Mouse (Mus musculus) lung, embryonic 14.5 days (tissue): ENCODE results near the gene Smim5. TPM values are rescaled to one million over a fixed set of nuclear protein-coding genes. Genes with fewer than 3 reads are reported as not detected.

Experiments used
- ATAC-seq: fragments of 200-750 bp; cut with Nextera tagmentation; 2 replicates; pipeline ENCODE4 v1.8.0; 2017; ENCODE audit warnings: mild to moderate bottlenecking, moderate TSS enrichment, moderate library complexity; ENCODE audit not compliant: insufficient read depth
- DNase-seq: peaks from one replicate; pipeline ENCODE4 v3.0.0-alpha.2; 2015
- H3K27ac ChIP-seq: fragments of 300-500 bp; sonication (generic); 2 replicates; pipeline ENCODE4 v1.5.1; 2014; ENCODE audit warnings: low read depth, mild to moderate bottlenecking, moderate library complexity
- H3K27me3 ChIP-seq: fragments of 300-500 bp; sonication (generic); 2 replicates; pipeline ENCODE4 v1.6.1; 2014; ENCODE audit warnings: low read length, control low read depth; ENCODE audit not compliant: insufficient read depth
- H3K36me3 ChIP-seq: fragments of 300-500 bp; sonication (generic); 2 replicates; pipeline ENCODE4 v1.6.1; 2014; ENCODE audit warnings: control low read depth; ENCODE audit not compliant: insufficient read depth
- H3K4me1 ChIP-seq: fragments of 300-500 bp; sonication (generic); 2 replicates; pipeline ENCODE4 v1.6.1; 2014; ENCODE audit warnings: antibody characterized with exemption, control low read depth; ENCODE audit not compliant: insufficient read depth
- H3K4me2 ChIP-seq: fragments of 300-500 bp; sonication (generic); 2 replicates; pipeline ENCODE4 v1.6.1; 2014; ENCODE audit warnings: mild to moderate bottlenecking
- H3K4me3 ChIP-seq: fragments of 300-500 bp; sonication (generic); 2 replicates; pipeline ENCODE4 v1.5.1; 2014; ENCODE audit warnings: low read depth, low read length
- H3K9ac ChIP-seq: fragments of 300-500 bp; sonication (generic); 2 replicates; pipeline ENCODE4 v1.6.1; 2014
- H3K9me3 ChIP-seq: fragments of 300-500 bp; sonication (generic); 2 replicates; pipeline ENCODE4 v1.6.1; 2016; ENCODE audit warnings: low read depth, low read length, control low read depth
- CTCF ChIP-seq: IDR thresholded peaks from 2 replicates; pipeline ENCODE4 v1.5.1; 2016; ENCODE audit warnings: antibody characterized with exemption, low read depth
- WGBS: fragments of 180-500 bp; shearing (Covaris S2); extraction: QIAGEN DNeasy Blood & Tissue Kit; methylation state at CpG from one replicate; pipeline ENCODE4 v1.1.7; 2014; 5-methylcytosine and 5-hydroxymethylcytosine counted together
- polyA plus RNA-seq: library from polyadenylated mRNA; unstranded; fragments of >200 nt; fragmentation: Nextera tagmentation; extraction: Ambion mirVana; gene quantifications from 2 replicates; pipeline ENCODE4 v1.2.1, GENCODE M21; 2014

The Smim5 gene
- polyA plus RNA-seq, 1 experiment from 2014 or later: 1.9 TPM

DNA sequence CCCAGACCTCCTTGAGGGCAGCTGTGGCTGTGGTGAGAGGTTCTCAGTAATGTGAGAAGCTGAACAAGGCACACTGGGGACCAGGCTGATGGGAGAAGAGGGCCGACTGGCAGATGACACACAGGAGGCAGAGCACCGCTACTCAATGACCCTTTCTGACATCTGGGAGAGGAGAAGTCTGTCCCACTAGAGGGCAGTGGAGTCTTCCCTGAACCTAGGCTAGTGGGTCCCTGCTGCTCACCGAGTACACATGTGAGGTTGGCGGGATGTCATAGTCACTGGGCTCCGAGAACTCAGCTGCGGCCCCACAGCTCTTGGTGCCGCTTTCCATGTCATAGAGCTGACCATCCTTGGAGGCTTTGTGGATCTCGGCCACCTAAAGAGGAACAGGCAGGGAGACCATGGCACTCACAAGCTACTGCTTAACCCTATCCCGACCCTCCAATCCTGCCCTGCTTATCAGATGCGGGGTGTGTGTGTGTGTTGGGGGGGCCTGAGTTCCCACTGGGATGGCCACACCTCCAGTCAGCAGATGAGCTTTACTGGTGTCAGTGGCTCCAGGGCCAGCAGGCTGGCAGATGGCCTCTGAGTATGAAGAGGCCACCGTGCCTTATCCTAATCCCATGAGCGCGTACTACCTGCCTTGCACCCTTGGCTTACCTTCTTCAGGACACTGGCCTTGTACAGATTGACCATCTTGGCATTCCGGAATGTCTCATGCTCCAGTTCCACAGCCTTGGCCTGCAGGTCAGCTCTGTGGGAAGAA lies 4.8 kb upstream of the Smim5 start:
- no peak for ATAC-seq
- peaks cover 34% of the 10 kb centered on the region for H3K36me3 ChIP-seq
- no peak overlapping the region for H3K4me2 ChIP-seq
- H3K27me3 ChIP-seq: no peaks in the 10 kb centered on the region
- no peak overlapping the region for H3K4me3 ChIP-seq
- peak; percentile 52 for TF ChIP-seq CTCF
- WGBS: 62% methylated on average over 14 of the region's 14 CpGs
- DNase-seq: peak; percentile 47
- no peak overlapping the region for H3K27ac ChIP-seq
- no peaks in the 10 kb centered on the region for H3K9me3 ChIP-seq
- 0 out of 2 replicates have a peak, but pooled peaks cover 4% of the 10 kb centered on the region for H3K4me1 ChIP-seq
- H3K9ac ChIP-seq: no peak overlapping the region

DNA sequence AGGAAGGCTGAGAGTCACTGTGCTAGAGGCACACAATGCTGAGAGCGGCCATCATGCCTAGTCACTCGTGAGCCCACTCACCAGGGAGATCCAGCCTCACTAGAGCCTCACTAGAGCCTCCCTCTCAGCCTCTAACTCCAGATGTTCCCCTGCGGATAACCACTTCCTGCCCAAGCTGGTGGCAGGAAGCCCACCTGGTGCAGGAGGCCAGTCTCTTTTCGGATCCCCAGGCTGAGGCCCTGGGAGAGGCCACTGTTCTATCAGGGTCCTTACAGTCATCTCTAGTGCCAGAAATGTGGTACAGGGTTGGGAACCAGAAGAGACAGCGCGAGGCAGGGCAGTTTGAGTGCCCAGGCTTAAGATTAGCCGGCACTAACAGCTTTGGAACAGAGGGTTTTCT lies 1.3 kb upstream of the Smim5 start:
- ATAC-seq (no peak), DNase-seq (no peak)
- H3K9me3 ChIP-seq: no peaks in the 10 kb centered on the region
- TF ChIP-seq CTCF: no peak
- H3K9ac ChIP-seq: no peak overlapping the region
- peaks cover 24% of the 10 kb centered on the region for H3K36me3 ChIP-seq
- no peak overlapping the region for H3K4me3 ChIP-seq
- 76% methylated on average over 7 of the region's 7 CpGs for WGBS
- H3K27me3 ChIP-seq: no peaks in the 10 kb centered on the region
- peak overlapping the region; percentile 36; the same call in 1 of the 2 replicates for H3K27ac ChIP-seq
- H3K4me2 ChIP-seq: no peak overlapping the region
- peaks cover 20% of the 10 kb centered on the region for H3K4me1 ChIP-seq

DNA sequence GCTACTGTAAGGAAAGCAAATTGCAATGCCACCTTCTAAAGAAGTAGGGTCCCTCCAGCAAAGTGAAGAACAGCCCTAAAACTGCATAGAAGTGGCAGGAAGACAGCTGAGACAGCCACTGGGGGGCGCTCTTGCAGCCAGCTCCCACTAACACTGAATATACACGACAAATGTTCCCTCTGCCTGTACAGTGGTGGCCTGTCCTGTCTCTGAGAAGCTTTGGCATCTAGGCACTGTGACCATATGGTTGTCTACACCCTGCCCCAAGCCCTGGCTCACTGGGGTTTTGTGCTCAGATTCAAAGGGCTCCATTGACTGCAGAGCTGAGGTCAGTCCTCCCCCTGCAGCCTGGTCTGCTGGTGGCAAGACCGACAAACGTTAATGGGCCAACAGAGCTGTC lies 880 bp upstream of the Smim5 start:
- H3K4me2 ChIP-seq: no peak overlapping the region
- H3K9me3 ChIP-seq: no peaks in the 10 kb centered on the region
- peak overlapping the region; percentile 36; the same call in 1 of the 2 replicates for H3K27ac ChIP-seq

DNA sequence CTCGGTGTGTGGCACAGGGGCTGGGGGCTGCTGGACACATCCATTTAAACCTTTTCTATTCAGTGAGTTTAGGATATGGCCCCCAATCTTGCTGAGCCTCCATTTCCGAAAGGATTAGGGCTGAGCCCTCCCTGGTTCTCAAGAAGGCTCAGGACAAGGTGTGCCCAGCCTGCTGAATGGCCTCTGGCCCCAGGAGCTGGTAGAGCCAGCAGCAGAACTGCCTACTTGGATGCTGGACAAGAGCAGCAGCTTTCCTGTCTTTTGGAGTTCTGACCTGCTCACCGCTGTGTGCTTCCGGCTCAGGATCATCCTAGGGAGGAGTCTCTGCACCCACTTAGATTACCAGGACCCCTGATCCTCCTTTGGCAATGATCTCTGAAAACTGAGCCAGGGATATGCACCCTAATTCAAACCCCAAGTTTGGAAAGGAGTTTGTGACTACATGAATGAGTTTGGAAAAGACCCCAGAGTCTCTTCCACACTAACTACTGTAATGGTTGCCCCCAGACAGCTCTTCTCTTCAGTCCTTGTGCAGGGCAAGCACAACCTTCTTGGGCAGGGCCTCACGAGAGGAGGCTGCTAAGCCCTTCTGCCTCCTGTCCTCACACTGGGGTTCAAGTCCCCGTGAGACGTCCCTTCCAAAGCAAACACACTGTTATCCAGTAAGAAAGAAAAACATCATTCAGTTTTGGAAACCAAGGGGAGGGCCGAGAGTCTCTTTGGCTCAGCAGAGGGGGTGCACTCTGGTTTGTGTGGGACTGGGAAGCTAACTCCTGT lies 983 bp downstream of the Smim5 start:
- Histone ChIP-seq H3K36me3 (peaks cover 19% of the 10 kb centered on the region), H3K9ac (peak overlapping the region; percentile 17; the same call in 1 of the 2 replicates), H3K27ac (peak overlapping the region; percentile 54), H3K27me3 (no peaks in the 10 kb centered on the region), H3K9me3 (no peaks in the 10 kb centered on the region), H3K4me1 (peaks cover 40% of the 10 kb centered on the region), H3K4me3 (peak overlapping the region; percentile 18; the same call in 1 of the 2 replicates), H3K4me2 (peak overlapping the region; percentile 42)
- 68% methylated on average over 8 of the region's 8 CpGs for WGBS
- ATAC-seq (no peak), DNase-seq (no peak)
- no peak for TF ChIP-seq CTCF

More for the DNA sequence above, 880 bp upstream of the Smim5 start:
- TF ChIP-seq CTCF: peak; percentile 66
- H3K9ac ChIP-seq: no peak overlapping the region
- WGBS: 13% methylated on average over 4 of the region's 4 CpGs
- H3K4me1 ChIP-seq: peaks cover 25% of the 10 kb centered on the region
- H3K27me3 ChIP-seq: no peaks in the 10 kb centered on the region
- DNase-seq (peak; percentile 44), ATAC-seq (no peak)
- no peak overlapping the region for H3K4me3 ChIP-seq
- peaks cover 20% of the 10 kb centered on the region for H3K36me3 ChIP-seq

GRCm38 (mm10) chr11:115901338-115902161 lies 1.8 kb downstream of the Smim5 start:
- no peak for DNase-seq

DNA sequence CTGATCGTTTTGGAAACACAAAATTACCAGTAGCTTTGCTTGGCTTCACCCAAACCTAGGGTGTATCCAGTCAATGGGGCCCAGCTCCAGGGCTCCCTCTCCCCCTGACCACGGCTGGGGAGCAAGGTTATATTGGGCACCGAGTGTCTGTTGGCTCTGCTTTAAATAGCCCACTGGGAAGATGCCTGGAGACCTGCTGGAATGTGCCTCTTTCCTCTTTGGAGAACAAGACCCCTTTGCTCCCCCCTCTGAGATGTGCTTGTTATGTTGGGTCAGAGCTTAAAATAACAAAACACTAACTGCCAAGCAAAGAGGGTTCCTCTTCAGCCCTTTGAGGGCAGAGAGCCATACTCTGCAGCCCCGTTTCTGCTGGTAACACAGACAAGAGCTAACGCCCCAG lies 2.4 kb downstream of the Smim5 start:
- ATAC-seq (no peak), DNase-seq (no peak)
- Histone ChIP-seq H3K9ac (no peak overlapping the region; the same call in 1 of the 2 replicates), H3K9me3 (no peaks in the 10 kb centered on the region), H3K4me2 (peak overlapping the region; percentile 10; the same call in 1 of the 2 replicates), H3K27me3 (no peaks in the 10 kb centered on the region), H3K4me1 (peaks cover 40% of the 10 kb centered on the region), H3K36me3 (0 out of 2 replicates have a peak, but pooled peaks cover 6% of the 10 kb centered on the region), H3K4me3 (no peak overlapping the region), H3K27ac (peak overlapping the region; percentile 83)
- TF ChIP-seq CTCF: no peak
- WGBS: 73% methylated on average over 5 of the region's 5 CpGs

More at GRCm38 (mm10) chr11:115901338-115902161, 1.8 kb downstream of the Smim5 start:
- TF ChIP-seq CTCF: no peak
- ATAC-seq: no peak
- H3K4me3 ChIP-seq: peak overlapping the region; percentile 0; the same call in 1 of the 2 replicates
- H3K4me1 ChIP-seq: peaks cover 40% of the 10 kb centered on the region
- peak overlapping the region; percentile 42 for H3K4me2 ChIP-seq
- no peaks in the 10 kb centered on the region for H3K9me3 ChIP-seq
- peaks cover 12% of the 10 kb centered on the region; the same call in 1 of the 2 replicates for H3K36me3 ChIP-seq
- no peaks in the 10 kb centered on the region for H3K27me3 ChIP-seq
- H3K27ac ChIP-seq: peak overlapping the region; percentile 83
- H3K9ac ChIP-seq: peak overlapping the region; percentile 8; the same call in 1 of the 2 replicates
- WGBS: 76% methylated on average over 9 of the region's 9 CpGs
